Mouse (Mus musculus): ENCODE measurements at regions not wholly inside any gene's neighbourhood (a gene's known extent, or its start where the extent isn't known, plus 50 kb on each side); places are given as distances from the start of the nearest gene placed in this dataset.

DNA sequence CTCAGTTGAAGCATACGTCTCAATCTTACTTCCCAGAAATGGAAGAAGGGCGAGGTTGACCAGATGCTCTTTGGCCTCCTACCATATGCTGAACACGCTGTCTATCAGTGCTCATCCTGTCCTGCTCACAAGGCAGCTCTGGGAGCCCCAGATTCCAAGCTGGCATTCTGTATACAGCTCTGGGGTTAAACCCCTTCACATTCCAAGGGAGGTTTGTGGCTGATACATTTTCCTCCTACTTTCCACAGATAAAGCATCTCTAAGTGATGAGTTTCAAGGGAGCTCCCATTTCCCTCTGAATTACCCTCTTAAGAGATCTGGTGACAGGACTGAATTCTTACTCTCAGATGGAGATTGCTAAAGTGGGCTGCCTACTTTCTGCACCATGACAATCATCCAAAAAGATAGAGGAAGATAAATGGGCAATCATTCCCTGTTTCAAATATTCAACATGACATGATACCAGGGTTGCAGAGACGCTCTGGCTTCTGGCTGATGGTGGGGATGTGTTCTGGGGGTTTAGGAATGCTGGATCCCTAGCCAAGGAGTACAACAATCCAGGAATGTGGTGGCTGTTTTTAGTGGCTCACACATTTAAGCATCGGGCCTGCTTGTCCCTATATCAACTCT lies 138.7 kb upstream of the Bmp4 start:
- no peak for DNase-seq (ENCODE audit: low spot score in 2 of 2)

DNA sequence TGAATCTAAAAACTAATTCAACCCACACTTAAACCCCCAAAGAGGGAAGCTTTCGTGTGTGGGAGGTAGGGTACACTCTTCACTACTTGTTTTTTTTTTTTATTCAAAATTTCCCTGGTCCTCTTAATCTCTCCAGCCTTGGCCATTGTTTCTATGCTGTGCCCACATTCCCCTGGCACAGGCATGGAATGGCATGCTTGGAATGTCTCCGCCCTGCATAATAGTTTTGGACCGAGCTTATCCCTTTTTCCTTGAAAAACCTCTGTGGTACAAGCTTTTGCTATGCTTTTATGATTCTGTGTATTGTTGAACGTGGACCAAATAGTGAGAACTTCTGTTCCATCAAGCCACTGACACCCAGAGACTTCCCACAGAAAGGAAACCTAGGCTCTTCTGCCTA lies 126.8 kb upstream of the Bmp4 start:
- no peak for DNase-seq (ENCODE audit: low spot score in 2 of 2)

DNA sequence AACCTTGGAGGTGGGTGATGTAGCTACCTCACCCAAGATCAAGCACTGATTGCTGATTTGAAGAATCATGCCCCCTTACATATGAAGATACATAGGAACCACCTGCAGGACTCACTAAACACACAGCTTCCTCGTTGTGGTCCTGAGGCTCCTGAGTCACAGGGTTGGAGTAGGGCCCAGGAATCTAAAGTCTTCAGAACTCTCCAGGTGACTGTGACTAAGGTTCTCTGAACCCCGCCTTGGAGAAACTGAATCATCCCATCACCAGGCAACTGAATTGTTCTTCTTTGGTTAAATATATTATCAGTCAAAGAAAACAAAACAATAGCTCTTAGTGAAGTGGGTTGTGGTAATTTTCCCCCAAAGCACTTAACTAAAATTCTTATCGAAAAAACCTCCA lies 125.8 kb upstream of the Bmp4 start:
- no peak for DNase-seq (ENCODE audit: low spot score in 2 of 2)

DNA sequence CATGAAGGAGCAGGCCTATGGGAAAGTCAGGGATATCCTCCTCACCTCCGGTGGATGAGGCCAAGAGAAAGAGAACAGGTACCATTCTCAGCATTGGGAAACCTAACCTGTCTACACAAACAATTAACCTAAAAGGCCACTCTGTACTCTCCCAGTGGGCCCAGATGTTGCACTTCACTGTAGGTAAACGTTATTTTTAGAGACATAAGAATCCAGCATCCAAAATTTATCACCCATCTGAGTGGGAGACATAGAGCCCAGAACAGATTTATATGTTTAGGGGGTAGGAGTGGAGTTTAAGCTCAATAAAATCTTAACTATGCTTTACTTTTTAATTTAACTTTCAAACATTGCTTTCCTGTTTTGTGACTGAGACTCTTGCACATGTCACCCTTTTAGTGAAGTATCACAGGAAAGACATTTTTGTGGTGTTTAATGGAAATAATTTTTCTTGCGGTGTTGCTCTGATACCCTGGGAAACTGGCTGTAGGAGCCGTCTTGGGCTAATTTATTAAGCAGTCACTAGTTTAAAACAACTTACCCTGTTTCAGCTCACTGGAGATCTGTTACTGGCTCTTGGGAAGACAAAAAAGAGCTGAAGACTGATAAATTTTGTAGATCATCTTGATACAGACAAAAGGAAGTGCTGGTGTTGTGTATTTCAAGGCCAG lies 123.9 kb upstream of the Bmp4 start:
- DNase-seq (ENCODE audit: low spot score in 2 of 2), result no peak

DNA sequence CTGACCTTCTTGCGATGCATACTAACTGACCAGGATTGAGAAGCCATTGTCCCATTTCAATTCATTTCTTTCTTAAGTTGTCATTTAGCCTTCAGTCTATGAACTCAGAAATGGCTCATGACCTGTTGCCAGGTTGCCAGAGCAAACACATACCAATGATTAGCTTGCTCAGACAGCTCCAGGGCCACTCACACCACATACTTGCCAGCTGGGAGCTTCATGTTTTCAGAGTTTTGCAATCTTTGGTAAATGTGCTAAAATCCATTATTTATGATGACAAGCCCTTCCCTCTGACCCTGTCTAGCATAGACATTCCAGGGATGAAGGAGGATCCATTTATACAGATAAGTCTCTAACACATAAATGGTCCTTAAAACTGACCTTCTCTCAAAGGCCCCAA lies 121.6 kb upstream of the Bmp4 start:
- DNase-seq (ENCODE audit: low spot score in 2 of 2), result no peak

DNA sequence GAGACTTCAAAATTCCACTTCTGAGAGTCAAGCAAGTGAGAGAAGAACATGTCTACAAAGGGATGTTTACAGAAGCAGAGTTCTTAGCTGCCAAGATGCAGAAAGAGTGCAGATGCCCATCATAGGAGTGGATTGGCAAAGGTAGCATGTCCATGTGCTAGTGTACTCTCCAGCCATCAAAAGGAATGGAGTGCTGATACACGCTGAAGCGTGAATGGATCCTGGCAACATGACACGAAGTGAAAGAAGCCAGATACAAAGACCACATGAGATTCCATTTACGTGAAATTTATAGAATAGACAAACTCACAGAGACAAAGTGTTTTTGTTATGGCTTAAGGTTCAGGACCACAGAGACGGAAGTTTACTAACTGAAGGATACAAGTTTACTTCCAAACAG lies 118.4 kb upstream of the Bmp4 start:
- no peak for DNase-seq (ENCODE audit: low spot score in 2 of 2)

DNA sequence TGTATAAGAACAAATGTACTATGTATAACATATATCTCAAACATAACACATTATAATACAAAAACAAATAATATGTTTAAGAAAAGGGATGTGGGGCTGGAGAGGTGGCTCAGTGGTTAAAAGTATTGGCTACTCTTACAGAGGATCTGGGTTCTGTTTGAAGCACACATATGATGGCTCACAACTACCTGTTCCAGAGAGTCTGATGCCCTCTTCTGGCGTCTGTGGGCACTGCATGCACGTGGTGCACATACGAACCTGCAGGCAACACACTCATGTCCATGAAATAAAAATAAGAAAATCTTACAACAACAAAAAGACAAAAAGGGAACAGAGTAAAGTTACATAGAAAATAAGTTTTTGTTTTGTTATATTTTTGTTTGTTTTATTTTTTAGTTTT lies 114.8 kb upstream of the Bmp4 start:
- DNase-seq (ENCODE audit: low spot score in 2 of 2), result no peak

DNA sequence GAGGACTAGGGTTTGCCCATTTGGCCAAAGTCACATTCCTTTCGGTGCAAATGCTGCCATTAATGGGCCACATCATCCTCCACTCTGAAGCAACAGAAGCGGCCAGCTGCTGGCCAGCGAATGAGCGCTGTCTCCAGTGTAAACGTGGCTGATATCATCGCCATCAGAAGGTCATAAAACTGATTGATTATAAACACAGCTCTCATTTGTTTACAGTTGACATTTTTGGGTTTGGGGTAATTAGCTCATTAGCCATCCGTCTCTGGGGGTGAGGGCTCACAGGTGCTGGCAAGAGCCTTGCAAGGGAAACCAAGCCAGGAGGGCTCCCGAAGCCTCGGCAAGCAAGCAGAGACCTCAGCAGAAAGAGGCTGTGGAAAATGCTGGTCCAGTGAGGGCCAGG lies 101.1 kb upstream of the Bmp4 start:
- DNase-seq (ENCODE audit: low spot score in 2 of 2), result no peak

DNA sequence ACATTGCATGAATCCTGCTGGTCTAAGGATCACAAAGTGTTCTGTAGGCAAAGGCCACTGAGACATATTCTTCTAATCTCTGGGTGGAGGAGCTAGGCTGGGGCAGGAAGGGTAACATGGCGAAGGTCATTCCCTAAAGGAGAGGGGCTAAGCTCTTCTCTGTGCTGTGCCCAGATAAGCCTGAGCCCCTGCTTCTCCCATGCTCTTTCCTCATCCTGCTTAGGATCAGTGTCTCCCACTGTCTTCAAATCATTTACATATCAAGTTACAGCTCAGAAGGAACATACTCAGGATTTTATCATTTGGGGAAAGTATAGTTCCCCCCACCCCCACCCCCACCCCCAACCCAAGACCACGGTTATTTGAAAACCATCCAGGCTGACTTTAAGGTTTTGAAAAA lies 100.7 kb upstream of the Bmp4 start:
- DNase-seq (ENCODE audit: low spot score in 2 of 2), result no peak

DNA sequence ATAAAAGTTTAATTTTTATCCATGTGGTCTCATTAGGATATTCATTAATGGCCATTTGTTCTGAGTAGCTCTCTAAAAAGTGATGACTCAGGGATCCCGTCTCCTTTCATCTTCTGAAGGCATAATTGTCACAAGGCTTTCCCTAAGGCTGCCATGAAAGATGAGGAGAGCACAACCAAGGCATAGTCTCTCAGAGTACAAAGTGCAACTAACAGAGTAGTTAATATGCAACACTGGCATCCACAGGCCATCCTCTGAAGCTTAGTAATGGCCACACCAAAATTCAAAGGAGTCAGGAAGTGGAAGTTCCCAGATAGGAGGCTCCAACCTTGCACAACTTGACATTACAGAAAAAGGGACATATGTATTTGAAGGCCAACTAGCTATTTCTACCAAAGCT lies 97.1 kb upstream of the Bmp4 start:
- DNase-seq (ENCODE audit: low spot score in 2 of 2), result no peak

DNA sequence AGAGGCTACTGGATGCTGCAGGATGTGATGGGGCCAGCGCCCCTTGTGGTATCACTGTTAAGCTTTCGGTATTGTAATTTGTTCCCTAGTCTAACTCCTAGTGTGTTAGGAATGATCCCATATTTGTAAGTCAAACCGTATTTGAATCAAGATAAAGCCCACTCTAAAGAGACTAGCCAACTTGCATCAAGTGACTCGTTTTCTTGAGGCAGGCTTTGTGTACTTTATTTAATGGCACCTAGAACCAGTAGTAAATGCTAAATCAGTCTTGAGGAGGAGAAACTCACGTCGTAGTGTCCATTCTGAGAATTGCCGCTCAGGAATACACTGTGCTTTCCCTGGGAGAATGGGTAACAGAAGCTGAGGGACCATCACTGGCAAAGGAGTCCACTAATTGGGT lies 89.9 kb upstream of the Bmp4 start:
- no peak for DNase-seq (ENCODE audit: low spot score in 2 of 2)

DNA sequence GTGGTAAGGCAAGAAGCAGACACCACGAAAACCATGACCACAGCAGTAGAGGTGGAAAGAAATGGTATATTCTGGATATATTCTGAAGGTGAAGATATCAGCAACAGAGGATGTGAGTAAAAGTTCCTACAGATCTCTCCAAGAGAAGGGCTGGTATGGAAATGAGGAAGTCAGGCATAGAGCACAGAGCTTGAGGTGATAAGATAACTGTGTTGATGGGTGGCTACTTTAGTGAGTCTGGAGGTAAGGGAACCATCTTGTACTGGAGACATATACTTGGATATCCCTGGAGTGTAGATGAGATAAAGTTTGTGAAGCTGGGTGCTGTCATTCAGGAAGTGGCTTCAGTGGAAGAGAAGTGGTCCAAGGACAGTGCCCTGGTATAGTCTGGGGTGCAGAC lies 85.5 kb upstream of the Bmp4 start:
- no peak for DNase-seq (ENCODE audit: low spot score in 2 of 2)

DNA sequence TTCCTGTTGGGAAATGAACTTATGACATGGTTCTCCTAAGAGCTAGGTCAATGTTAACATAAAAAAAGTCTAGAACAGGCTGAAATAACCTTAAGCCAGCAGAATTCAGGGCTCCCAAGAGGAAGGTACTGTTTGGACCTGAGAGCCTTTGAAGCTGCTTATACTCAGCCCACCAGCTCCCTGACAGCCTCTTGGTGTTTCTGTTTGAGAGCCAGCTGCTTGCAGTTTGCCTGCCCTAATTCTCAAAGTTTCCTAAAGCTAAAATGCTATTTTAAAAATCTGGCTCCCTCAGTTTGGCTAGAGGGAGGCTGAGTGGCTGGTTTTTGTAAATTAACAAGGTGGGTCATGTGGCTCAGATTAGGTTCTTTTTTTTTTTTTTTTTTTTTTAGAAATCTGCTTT lies 72.5 kb upstream of the Bmp4 start:
- DNase-seq (ENCODE audit: low spot score in 2 of 2), result no peak

DNA sequence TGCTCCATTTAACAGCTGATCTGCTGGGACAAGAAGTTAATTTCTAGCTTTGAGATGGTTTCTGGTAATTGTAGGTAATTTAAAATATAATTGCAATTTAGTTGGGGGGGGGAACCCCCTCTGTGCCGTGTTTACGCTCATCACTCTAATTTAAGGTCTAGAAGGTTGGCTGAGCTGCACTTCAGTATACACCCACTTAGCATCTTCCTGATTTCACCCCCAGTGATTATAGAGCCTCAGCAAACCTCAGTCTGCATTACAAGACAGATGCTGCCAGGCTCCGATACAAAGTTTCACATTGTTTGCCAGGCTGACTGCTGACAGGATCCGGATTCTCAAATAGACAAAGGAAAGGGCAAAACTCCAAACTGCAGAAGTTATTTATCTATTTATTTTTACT lies 71.5 kb upstream of the Bmp4 start:
- no peak for DNase-seq (ENCODE audit: low spot score in 2 of 2)

DNA sequence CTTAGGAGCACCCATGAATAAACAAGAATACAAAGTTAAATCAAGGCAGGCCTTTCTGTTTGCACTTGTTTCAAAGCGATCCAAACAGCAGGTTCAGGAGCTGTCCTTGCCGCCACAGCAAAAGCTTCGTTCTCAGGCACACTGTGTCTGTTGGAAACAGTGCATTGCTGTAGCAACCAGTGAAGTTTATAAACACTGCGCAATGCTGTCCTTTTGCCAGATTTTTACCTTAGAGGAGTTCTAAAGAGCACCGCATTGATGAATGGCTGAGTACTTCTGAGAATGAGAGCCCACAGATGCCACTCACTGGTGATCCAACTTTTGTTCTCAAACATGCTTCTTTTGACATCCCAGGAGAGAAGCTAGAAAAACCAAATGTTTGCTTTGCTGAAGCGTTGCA lies 64.0 kb upstream of the Bmp4 start:
- DNase-seq (ENCODE audit: low spot score in 2 of 2), result no peak

DNA sequence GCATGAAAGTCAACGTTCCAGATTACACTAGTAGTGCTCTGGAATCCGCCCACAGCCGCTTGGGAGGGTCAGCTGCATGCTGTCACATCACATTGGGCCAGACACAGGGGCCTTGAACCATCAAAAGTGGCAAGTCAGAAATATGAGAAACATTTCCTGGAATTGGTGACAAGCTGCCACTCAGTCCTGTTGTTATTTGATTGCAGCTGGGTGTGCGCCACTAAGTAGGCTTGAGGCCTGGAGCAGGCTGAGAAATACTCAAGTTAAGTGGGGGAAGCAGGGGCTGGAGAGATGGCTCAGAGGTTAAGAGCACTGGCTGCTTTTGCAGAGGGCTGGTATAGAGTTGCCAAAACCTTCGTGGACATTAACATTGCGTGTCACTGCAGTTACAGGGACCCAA lies 51.2 kb upstream of the Bmp4 start:
- no peak for DNase-seq (ENCODE audit: low spot score in 2 of 2)
